Mouse (Mus musculus): Measurements from ENCODE around the gene Lrwd1.
"Not testable (repeated sequence)": the region's sequence is repeated elsewhere in the genome, so short reads cannot be mapped to it uniquely, and the experiment has no call there.

- not testable (repeated sequence) for TF ChIP-seq CTCF (IDR thresholded peaks at IDR 0.05; ENCODE audit: borderline replicate concordance, insufficient read depth, low read length); POLR2A (IDR thresholded peaks at IDR 0.05; ENCODE audit: low read depth, low read length)
Observed at GRCm38 (mm10) chr5:136160084-136160483, 24.2 kb upstream of the Lrwd1 start.

Measured in embryonic fibroblast, embryonic 13.5 days (primary cell).